Mouse (Mus musculus) spleen, adult 2 months (tissue): ENCODE measurements around the gene Calcrl. TPM values are rescaled to one million over a fixed set of nuclear protein-coding genes. Genes with fewer than 3 reads are reported as not detected.
A peak's percentile ranks its signal among the peaks of the same experiment; 100 is the strongest.

Experiments
- DNase-seq, 2 experiments: peaks; one replicate each; pipeline versions ENCODE4 v3.0.0 to v3.0.0-alpha.2; 2012 to 2021; ENCODE audit warnings: low spot score in 2 of 2, low read depth in 1 of 2
- H3K27ac ChIP-seq: fragments of 200-500 bp; 2 replicates; pipeline ENCODE4 v1.5.1; 2012; ENCODE audit warnings: low read length, inconsistent platforms; ENCODE audit not compliant: insufficient read depth
- H3K27me3 ChIP-seq: fragments of 200-500 bp; 2 replicates; pipeline ENCODE4 v1.6.1; 2012; ENCODE audit warnings: mild to moderate bottlenecking, moderate library complexity, low read length, inconsistent platforms; ENCODE audit not compliant: control insufficient read depth, insufficient read depth
- H3K36me3 ChIP-seq: fragments of 200-500 bp; 2 replicates; pipeline ENCODE4 v1.6.1; 2012; ENCODE audit warnings: mild to moderate bottlenecking, low read length, inconsistent platforms; ENCODE audit not compliant: control insufficient read depth, insufficient read depth
- H3K4me1 ChIP-seq: fragments of 200-500 bp; 2 replicates; pipeline ENCODE4 v1.6.1; 2011; ENCODE audit warnings: inconsistent platforms; ENCODE audit not compliant: control insufficient read depth, insufficient read depth, insufficient read length
- H3K4me3 ChIP-seq: fragments of 200-500 bp; 2 replicates; pipeline ENCODE4 v1.5.1; 2011; ENCODE audit warnings: mild to moderate bottlenecking, inconsistent platforms; ENCODE audit not compliant: insufficient read depth, insufficient read length; ENCODE audit errors: extremely low read depth
- CTCF ChIP-seq: fragments of 200-500 bp; IDR thresholded peaks from 2 replicates; pipeline ENCODE4 v1.5.1; 2011; ENCODE audit warnings: mild to moderate bottlenecking, inconsistent platforms; ENCODE audit not compliant: insufficient read depth, insufficient read length, insufficient replicate concordance; ENCODE audit errors: extremely low read depth
- POLR2A ChIP-seq: fragments of 200-500 bp; IDR thresholded peaks from 2 replicates; pipeline ENCODE4 v1.6.1; 2011; ENCODE audit warnings: low read depth, low read length, inconsistent platforms
- whole genome bisulfite sequencing: fragments of 180-500 bp; shearing (Covaris S2); methylation state at CpG from one replicate; pipeline ENCODE4 v1.1.7; 2018; 5-methylcytosine and 5-hydroxymethylcytosine counted together
- polyA plus RNA-seq: library from polyadenylated mRNA; depleted of rRNA; stranded (reverse); fragments of >200 nt; gene quantifications from 2 replicates; pipeline ENCODE4 v1.2.3, GENCODE M21; 2012; rRNA removed

The Calcrl gene
- polyA plus RNA-seq: 4.5 and 6.0 TPM in 2 replicates

- Histone ChIP-seq H3K36me3 (no peaks in the 10 kb centered on the region), H3K27me3 (no peaks in the 10 kb centered on the region), H3K27ac (peak within 1 kb of the TSS; percentile 88), H3K4me1 (peaks cover 2% of the 10 kb centered on the region; the same call in 1 of the 2 replicates), H3K4me3 (peak within 1 kb of the TSS; percentile 69)
- TF ChIP-seq POLR2A (peak; percentile 96), CTCF (no peak)
- peak; percentile 72 to 84 for DNase-seq
- under 1% methylated on average over 10 of the region's 10 CpGs for WGBS
Observed at GRCm38 (mm10) chr2:84425138-84425537, at the start of gene Calcrl. TSS of gene Calcrl (minus strand) at chr2:84425411.

- H3K27ac ChIP-seq: no peak overlapping the region
- 53% methylated on average over 6 of the region's 6 CpGs for WGBS
- no peak for TF ChIP-seq CTCF
- no peak for TF ChIP-seq POLR2A
Observed at GRCm38 (mm10) chr2:84474651-84475050, 49.4 kb upstream of the Calcrl start.

GRCm38 (mm10) chr2:84473941-84474530, 48.8 kb upstream of the Calcrl start:
- no peaks in the 10 kb centered on the region for H3K27me3 ChIP-seq
- no peak for DNase-seq
- no peak overlapping the region for H3K4me3 ChIP-seq
- 86% methylated on average over 14 of the region's 14 CpGs for WGBS
- H3K36me3 ChIP-seq: no peaks in the 10 kb centered on the region
- TF ChIP-seq CTCF: no peak
- no peak for TF ChIP-seq POLR2A
- H3K27ac ChIP-seq: no peak overlapping the region; the same call in 1 of the 2 replicates
- H3K4me1 ChIP-seq: no peaks in the 10 kb centered on the region; the same call in 1 of the 2 replicates

More at GRCm38 (mm10) chr2:84474651-84475050, 49.4 kb upstream of the Calcrl start:
- no peaks in the 10 kb centered on the region; the same call in 1 of the 2 replicates for H3K4me1 ChIP-seq
- H3K27me3 ChIP-seq: no peaks in the 10 kb centered on the region
- no peak for DNase-seq
- H3K36me3 ChIP-seq: no peaks in the 10 kb centered on the region
- no peak overlapping the region for H3K4me3 ChIP-seq

GRCm38 (mm10) chr2:84467391-84467790, 42.2 kb upstream of the Calcrl start:
- no peak for DNase-seq
- Histone ChIP-seq H3K36me3 (no peaks in the 10 kb centered on the region), H3K27ac (no peak overlapping the region), H3K4me1 (no peaks in the 10 kb centered on the region; the same call in 1 of the 2 replicates), H3K4me3 (no peak overlapping the region), H3K27me3 (no peaks in the 10 kb centered on the region)
- 74% methylated on average over 4 of the region's 4 CpGs for WGBS
- TF ChIP-seq POLR2A: no peak
- TF ChIP-seq CTCF: no peak

- Histone ChIP-seq H3K4me1 (no peaks in the 10 kb centered on the region), H3K4me3 (no peak overlapping the region), H3K36me3 (no peaks in the 10 kb centered on the region), H3K27me3 (no peaks in the 10 kb centered on the region), H3K27ac (no peak overlapping the region)
- DNase-seq: no peak
- TF ChIP-seq POLR2A (no peak), CTCF (no peak)
- WGBS: 83% methylated on average over 7 of the region's 7 CpGs
Observed at GRCm38 (mm10) chr2:84464956-84465355, 39.7 kb upstream of the Calcrl start.

- TF ChIP-seq CTCF (no peak), POLR2A (no peak)
- WGBS: 91% methylated on average over 3 of the region's 3 CpGs
- no peak overlapping the region for H3K27ac ChIP-seq
Observed at GRCm38 (mm10) chr2:84462411-84462810, 37.2 kb upstream of the Calcrl start.

GRCm38 (mm10) chr2:84459651-84460177, 34.5 kb upstream of the Calcrl start:
- 26% methylated on average over 11 of the region's 11 CpGs for WGBS
- no peak overlapping the region for H3K4me3 ChIP-seq
- DNase-seq: no peak
- no peaks in the 10 kb centered on the region for H3K4me1 ChIP-seq
- H3K27me3 ChIP-seq: no peaks in the 10 kb centered on the region
- no peak overlapping the region for H3K27ac ChIP-seq
- H3K36me3 ChIP-seq: no peaks in the 10 kb centered on the region
- TF ChIP-seq CTCF (no peak), POLR2A (no peak)

More at GRCm38 (mm10) chr2:84462411-84462810, 37.2 kb upstream of the Calcrl start:
- DNase-seq: no peak
- Histone ChIP-seq H3K4me1 (no peaks in the 10 kb centered on the region), H3K4me3 (no peak overlapping the region), H3K27me3 (no peaks in the 10 kb centered on the region), H3K36me3 (no peaks in the 10 kb centered on the region)
